Mouse (Mus musculus) MEL (cell line): ENCODE results near the gene Atp13a1. TPM values are rescaled to one million over a fixed set of nuclear protein-coding genes. Genes with fewer than 3 reads are reported as not detected.

ENCODE experiments used
- DNase-seq: peaks from one replicate; pipeline ENCODE4 v3.0.0; 2011; ENCODE audit warnings: low read depth, low spot score
- H3K27ac ChIP-seq: 2 replicates; pipeline ENCODE4 v1.5.1; 2012; ENCODE audit warnings: low read depth, mild to moderate bottlenecking, control low read depth, low read length, moderate library complexity; ENCODE audit not compliant: control insufficient read depth
- H3K27me3 ChIP-seq, 2 experiments: fragments of 150-350 bp in 1 of 2; sonication (generic) in 1 of 2; 2 replicates each; pipeline ENCODE4 v1.6.1; 2012; ENCODE audit warnings: low read length in 2 of 2, mild to moderate bottlenecking in 2 of 2, improper control_type of control experiment in 1 of 2, moderate library complexity in 1 of 2; ENCODE audit not compliant: insufficient read depth in 2 of 2, control insufficient read depth in 1 of 2
- H3K36me3 ChIP-seq, 2 experiments: 2 replicates each; pipeline ENCODE4 v1.6.1; 2012 to 2014; ENCODE audit warnings: low read length in 2 of 2, improper control_type of control experiment in 1 of 2, inconsistent platforms in 1 of 2, mild to moderate bottlenecking in 1 of 2; ENCODE audit not compliant: insufficient read depth in 2 of 2, control insufficient read depth in 1 of 2
- H3K4me1 ChIP-seq, 2 experiments: fragments of 150-350 bp in 1 of 2; sonication (generic) in 1 of 2; 2 replicates each; pipeline ENCODE4 v1.6.1; 2012; ENCODE audit warnings: low read length in 2 of 2, improper control_type of control experiment in 1 of 2, mild to moderate bottlenecking in 1 of 2; ENCODE audit not compliant: insufficient read depth in 2 of 2, control insufficient read depth in 1 of 2
- H3K4me3 ChIP-seq, 2 experiments: fragments of 150-350 bp in 1 of 2; sonication (generic) in 1 of 2; 2 replicates each; pipeline ENCODE4 v1.5.1; 2012; ENCODE audit warnings: low read depth in 2 of 2, low read length in 2 of 2, mild to moderate bottlenecking in 2 of 2, moderate library complexity in 2 of 2, control low read depth in 1 of 2, improper control_type of control experiment in 1 of 2; ENCODE audit not compliant: control insufficient read depth in 1 of 2, insufficient read depth in 1 of 2
- H3K79me2 ChIP-seq: 2 replicates; pipeline ENCODE4 v1.6.1; 2012; ENCODE audit warnings: mild to moderate bottlenecking, low read length, moderate library complexity; ENCODE audit not compliant: control insufficient read depth, poor library complexity, insufficient read depth
- H3K9ac ChIP-seq: 2 replicates; pipeline ENCODE4 v1.6.1; 2012; ENCODE audit warnings: low read depth, mild to moderate bottlenecking, control low read depth, low read length, moderate library complexity; ENCODE audit not compliant: control insufficient read depth, poor library complexity, severe bottlenecking
- H3K9me3 ChIP-seq: fragments of 150-350 bp; sonication (generic); replicated peaks from 2 replicates; pipeline ENCODE4 v1.6.1; 2012; ENCODE audit warnings: mild to moderate bottlenecking, low read length, improper control_type of control experiment, moderate library complexity; ENCODE audit not compliant: insufficient read depth
- BHLHE40 ChIP-seq: IDR thresholded peaks from 2 replicates; pipeline ENCODE4 v1.6.1; 2012; ENCODE audit warnings: low read depth, mild to moderate bottlenecking, inconsistent platforms, low read length, improper control_type of control experiment, borderline replicate concordance
- CHD1 ChIP-seq: IDR thresholded peaks from 2 replicates; pipeline ENCODE4 v1.6.1; 2012; ENCODE audit warnings: low read depth, mild to moderate bottlenecking, inconsistent platforms, low read length, improper control_type of control experiment
- CHD2 ChIP-seq: IDR thresholded peaks from 2 replicates; pipeline ENCODE4 v1.6.1; 2011; ENCODE audit warnings: low read length, improper control_type of control experiment
- CTCF ChIP-seq, 3 experiments: IDR thresholded peaks in 2 of 3; conservative IDR thresholded peaks in 1 of 3; 2 replicates each; pipeline ENCODE4 v1.5.1; 2011 to 2012; ENCODE audit warnings: low read length in 3 of 3, low read depth in 2 of 3, mild to moderate bottlenecking in 2 of 3, improper control_type of control experiment in 1 of 3, inconsistent platforms in 1 of 3, mixed read lengths in 1 of 3, moderate library complexity in 1 of 3; ENCODE audit not compliant: control insufficient read depth in 1 of 3, insufficient read depth in 1 of 3, poor library complexity in 1 of 3, severe bottlenecking in 1 of 3
- ETS1 ChIP-seq: IDR thresholded peaks from 2 replicates; pipeline ENCODE4 v1.6.1; 2012; ENCODE audit warnings: low read depth, mild to moderate bottlenecking, inconsistent platforms, low read length, improper control_type of control experiment, moderate library complexity
- GATA1 ChIP-seq: IDR thresholded peaks from 2 replicates; pipeline ENCODE4 v1.6.1; 2011; ENCODE audit warnings: low read depth, low read length, improper control_type of control experiment
- HCFC1 ChIP-seq: IDR thresholded peaks from 2 replicates; pipeline ENCODE4 v1.6.1; 2012; ENCODE audit warnings: low read depth, mild to moderate bottlenecking, inconsistent platforms, low read length, improper control_type of control experiment, moderate library complexity
- JUND ChIP-seq: IDR thresholded peaks from 2 replicates; pipeline ENCODE4 v1.6.1; 2011; ENCODE audit warnings: low read depth, mild to moderate bottlenecking, improper control_type of control experiment, low read length
- KAT2A ChIP-seq: conservative IDR thresholded peaks from 2 replicates; pipeline ENCODE4 v1.6.1; 2012; ENCODE audit warnings: low read depth, low read length, improper control_type of control experiment, inconsistent platforms
- MAFK ChIP-seq: IDR thresholded peaks from 2 replicates; pipeline ENCODE4 v1.6.1; 2011; ENCODE audit warnings: low read depth, mild to moderate bottlenecking, low read length, improper control_type of control experiment, borderline replicate concordance
- MAZ ChIP-seq: IDR thresholded peaks from 2 replicates; pipeline ENCODE4 v1.6.1; 2012; ENCODE audit warnings: low read depth, mild to moderate bottlenecking, inconsistent platforms, low read length, improper control_type of control experiment
- MEF2A ChIP-seq: IDR thresholded peaks from 2 replicates; pipeline ENCODE4 v1.6.1; 2014; ENCODE audit warnings: low read depth, mild to moderate bottlenecking, inconsistent platforms, low read length, improper control_type of control experiment; ENCODE audit not compliant: poor library complexity, insufficient replicate concordance, severe bottlenecking; ENCODE audit errors: extremely low read depth
- MXI1 ChIP-seq: IDR thresholded peaks from 2 replicates; pipeline ENCODE4 v1.6.1; 2011; ENCODE audit warnings: mild to moderate bottlenecking, low read depth, low read length, improper control_type of control experiment
- MYB ChIP-seq: IDR thresholded peaks from 2 replicates; pipeline ENCODE4 v1.6.1; 2011; ENCODE audit warnings: mild to moderate bottlenecking, low read depth, low read length, improper control_type of control experiment
- NELFE ChIP-seq: IDR thresholded peaks from 2 replicates; pipeline ENCODE4 v1.6.1; 2011; ENCODE audit warnings: low read depth, low read length, improper control_type of control experiment
- NRF1 ChIP-seq: IDR thresholded peaks from 2 replicates; pipeline ENCODE4 v1.6.1; 2014; ENCODE audit warnings: low read depth, mild to moderate bottlenecking, inconsistent platforms, low read length, improper control_type of control experiment, moderate library complexity; ENCODE audit not compliant: poor library complexity, insufficient read depth, severe bottlenecking
- POLR2A ChIP-seq, 2 experiments: IDR thresholded peaks; 2 replicates each; pipeline ENCODE4 v1.6.1; 2011 to 2012; ENCODE audit warnings: low read length in 2 of 2, mild to moderate bottlenecking in 2 of 2, control low read depth in 1 of 2, improper control_type of control experiment in 1 of 2, low read depth in 1 of 2, moderate library complexity in 1 of 2; ENCODE audit not compliant: control insufficient read depth in 1 of 2, insufficient read depth in 1 of 2, poor library complexity in 1 of 2
- POLR2AphosphoS2 ChIP-seq: IDR thresholded peaks from 2 replicates; pipeline ENCODE4 v1.6.1; 2011; ENCODE audit warnings: low read length, improper control_type of control experiment
- POLR2AphosphoS5 ChIP-seq: IDR thresholded peaks from 2 replicates; pipeline ENCODE4 v1.6.1; 2012; ENCODE audit warnings: low read depth, borderline replicate concordance, mild to moderate bottlenecking, inconsistent platforms, low read length, moderate library complexity, mixed read lengths
- RAD21 ChIP-seq: IDR thresholded peaks from 2 replicates; pipeline ENCODE4 v1.6.1; 2011; ENCODE audit warnings: mild to moderate bottlenecking, low read depth, low read length, improper control_type of control experiment
- RCOR1 ChIP-seq: IDR thresholded peaks from 2 replicates; pipeline ENCODE4 v1.6.1; 2012; ENCODE audit warnings: low read depth, mild to moderate bottlenecking, inconsistent platforms, low read length, improper control_type of control experiment
- SMC3 ChIP-seq: IDR thresholded peaks from 2 replicates; pipeline ENCODE4 v1.6.1; 2011; ENCODE audit warnings: low read depth, low read length, improper control_type of control experiment
- TAL1 ChIP-seq: IDR thresholded peaks from 2 replicates; pipeline ENCODE4 v1.6.1; 2012; ENCODE audit warnings: mild to moderate bottlenecking, inconsistent platforms, low read length, moderate library complexity, mixed read lengths
- TBP ChIP-seq: IDR thresholded peaks from 2 replicates; pipeline ENCODE4 v1.8.0; 2011; ENCODE audit warnings: low read depth, low read length, improper control_type of control experiment
- TCF12 ChIP-seq: IDR thresholded peaks from 2 replicates; pipeline ENCODE4 v1.6.1; 2014; ENCODE audit warnings: low read depth, mild to moderate bottlenecking, inconsistent platforms, low read length, improper control_type of control experiment, moderate library complexity
- UBTF ChIP-seq: IDR thresholded peaks from 2 replicates; pipeline ENCODE4 v1.6.1; 2012; ENCODE audit warnings: low read depth, mild to moderate bottlenecking, inconsistent platforms, low read length, improper control_type of control experiment, moderate library complexity, borderline replicate concordance; ENCODE audit not compliant: insufficient read depth
- USF1 ChIP-seq: IDR thresholded peaks from 2 replicates; pipeline ENCODE4 v1.6.1; 2014; ENCODE audit warnings: low read depth, mild to moderate bottlenecking, inconsistent platforms, low read length, improper control_type of control experiment, moderate library complexity
- ZC3H11A ChIP-seq: IDR thresholded peaks from 2 replicates; pipeline ENCODE4 v1.6.1; 2012; ENCODE audit warnings: low read depth, mild to moderate bottlenecking, inconsistent platforms, low read length, improper control_type of control experiment
- ZMIZ1 ChIP-seq: IDR thresholded peaks from 2 replicates; pipeline ENCODE4 v1.6.1; 2012; ENCODE audit warnings: low read depth, mild to moderate bottlenecking, inconsistent platforms, low read length, improper control_type of control experiment, moderate library complexity
- ZNF384 ChIP-seq: IDR thresholded peaks from 2 replicates; pipeline ENCODE4 v1.6.1; 2012; ENCODE audit warnings: low read depth, mild to moderate bottlenecking, inconsistent platforms, low read length, improper control_type of control experiment
- polyA plus RNA-seq, 2 experiments: library from polyadenylated mRNA; stranded (reverse) in 1 of 2; unstranded in 1 of 2; fragments of >175 nt in 1 of 2; fragments of >200 nt in 1 of 2; gene quantifications; 2 replicates each; pipeline versions ENCODE4 v1.2.1 to v1.2.4; 2012; ENCODE audit warnings: low replicate concordance in 2 of 2, low read depth in 1 of 2; ENCODE audit not compliant: insufficient read length in 2 of 2, insufficient read depth in 1 of 2, missing spikeins in 1 of 2
- total RNA-seq: library from RNA; depleted of rRNA; stranded (reverse); fragments of 300-350 nt; gene quantifications from 2 replicates; pipeline ENCODE4 v1.2.3, GENCODE M21; 2012

Gene Atp13a1
- total and polyA plus RNA-seq, 3 experiments = 52.4 to 83.7 TPM; not detected in 1

DNA sequence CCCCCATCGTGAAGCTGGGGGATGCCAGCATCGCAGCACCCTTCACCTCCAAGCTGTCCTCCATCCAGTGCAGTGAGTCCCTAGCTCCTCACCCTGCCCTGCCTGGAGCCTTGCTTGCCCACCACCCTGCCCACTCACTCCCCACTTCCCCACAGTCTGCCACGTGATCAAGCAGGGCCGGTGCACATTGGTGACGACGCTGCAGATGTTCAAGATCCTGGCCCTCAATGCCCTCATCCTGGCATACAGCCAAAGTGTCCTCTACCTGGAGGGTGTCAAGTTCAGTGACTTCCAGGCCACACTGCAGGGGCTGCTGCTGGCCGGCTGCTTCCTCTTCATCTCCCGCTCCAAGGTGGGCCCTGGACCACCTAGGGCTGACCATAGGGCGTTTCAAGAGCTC lies 14.5 kb downstream of the Atp13a1 start:
- Histone ChIP-seq H3K79me2 (peaks cover 7% of the 10 kb centered on the region), H3K4me3 (no peak overlapping the region), H3K27me3 (no peaks in the 10 kb centered on the region), H3K4me1 (no peaks in the 10 kb centered on the region), H3K27ac (no peak overlapping the region), H3K9me3 (no peaks in the 10 kb centered on the region), H3K9ac (no peak overlapping the region), H3K36me3 (peaks cover 6 to 7% of the 10 kb centered on the region in 2 experiments; a peak in 3 of 4 replicates)
- DNase-seq = no peak
- no peak for TF ChIP-seq CHD2
- TF ChIP-seq RAD21 = no peak
- TF ChIP-seq TCF12 = no peak
- TF ChIP-seq ZMIZ1 = no peak
- no peak for TF ChIP-seq ETS1
- TF ChIP-seq UBTF = no peak
- TF ChIP-seq ZNF384 = no peak
- TF ChIP-seq JUND = no peak
- TF ChIP-seq CHD1 = no peak
- TF ChIP-seq GATA1 = no peak
- no peak for TF ChIP-seq USF1
- TF ChIP-seq TBP = no peak
- TF ChIP-seq CTCF (IDR thresholded peaks at IDR 0.05 in 2 of 3, conservative IDR thresholded peaks at IDR 0.05 in 1 of 3; ENCODE audit: control insufficient read depth in 1 of 3, insufficient read depth in 1 of 3, low read depth in 2 of 3, low read length in 3 of 3, poor library complexity in 1 of 3, severe bottlenecking in 1 of 3) = no peak
- no peak for TF ChIP-seq MAZ
- TF ChIP-seq RCOR1 = no peak
- TF ChIP-seq POLR2AphosphoS2 = no peak
- TF ChIP-seq MXI1 = no peak
- no peak for TF ChIP-seq ZC3H11A
- TF ChIP-seq MYB = no peak
- no peak for TF ChIP-seq HCFC1

- peaks cover 6 to 7% of the 10 kb centered on the region in 2 experiments; a peak in 3 of 4 replicates for H3K36me3 ChIP-seq
- TF ChIP-seq ZC3H11A (no peak), KAT2A (no peak), NRF1 (no peak), CHD1 (no peak), TAL1 (no peak), RCOR1 (no peak), GATA1 (no peak), POLR2AphosphoS5 (no peak), MYB (no peak), CHD2 (no peak), MEF2A (no peak), JUND (no peak), ETS1 (no peak), MAZ (no peak), MAFK (no peak), SMC3 (no peak), NELFE (no peak), POLR2A (IDR thresholded peaks at IDR 0.05; ENCODE audit: control insufficient read depth in 1 of 2, insufficient read depth in 1 of 2, low read depth in 1 of 2, low read length in 2 of 2, poor library complexity in 1 of 2) (no peak), BHLHE40 (no peak)
- no peaks in the 10 kb centered on the region for H3K4me1 ChIP-seq
- no peak for DNase-seq
- no peak overlapping the region for H3K9ac ChIP-seq
- H3K4me3 ChIP-seq = no peak overlapping the region
- H3K27me3 ChIP-seq = no peaks in the 10 kb centered on the region
- no peak overlapping the region for H3K27ac ChIP-seq
- no peaks in the 10 kb centered on the region for H3K9me3 ChIP-seq
- H3K79me2 ChIP-seq = peaks cover 7% of the 10 kb centered on the region
Measured at GRCm38 (mm10) chr8:69807236-69807635, 16.3 kb downstream of the Atp13a1 start.
